Mouse (Mus musculus): ENCODE results near the gene Tsks.

DNA sequence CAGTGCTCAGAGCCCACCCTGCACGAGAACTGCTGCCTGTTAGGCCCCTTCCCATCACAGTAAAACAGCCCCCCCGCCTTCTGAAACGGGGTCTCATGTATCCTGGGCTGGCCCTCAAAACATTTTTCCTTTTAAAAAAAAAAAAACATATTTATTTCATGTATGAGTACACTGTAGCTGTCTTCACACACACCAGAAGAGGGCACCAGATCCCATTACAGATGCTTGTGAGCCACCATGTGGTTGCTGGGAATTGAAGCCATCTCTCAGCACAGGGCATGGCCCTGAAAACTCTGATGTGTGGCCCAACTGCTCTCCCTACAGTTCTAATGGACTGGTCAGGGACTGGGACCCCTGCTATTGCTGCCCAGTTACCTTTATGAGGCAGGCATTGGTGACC lies 35.3 kb downstream of the Tsks start:
- no peak for TF ChIP-seq CTCF (IDR thresholded peaks at IDR 0.05; ENCODE audit: insufficient read depth, low read depth, low read length)
- no peak for TF ChIP-seq POLR2A (IDR thresholded peaks at IDR 0.05; ENCODE audit: insufficient read depth, low read depth, low read length)
